Mouse (Mus musculus): Measurements from ENCODE around the gene Serpinb9. TPM values are rescaled to one million over a fixed set of nuclear protein-coding genes. Genes with fewer than 3 reads are reported as not detected.
"Not testable (repeated sequence)": the region's sequence is repeated elsewhere in the genome, so short reads cannot be mapped to it uniquely, and the experiment has no call there.

Serpinb9 gene
- polyA plus RNA-seq, 1 experiment from 2014 or later: 1.8 TPM

DNA sequence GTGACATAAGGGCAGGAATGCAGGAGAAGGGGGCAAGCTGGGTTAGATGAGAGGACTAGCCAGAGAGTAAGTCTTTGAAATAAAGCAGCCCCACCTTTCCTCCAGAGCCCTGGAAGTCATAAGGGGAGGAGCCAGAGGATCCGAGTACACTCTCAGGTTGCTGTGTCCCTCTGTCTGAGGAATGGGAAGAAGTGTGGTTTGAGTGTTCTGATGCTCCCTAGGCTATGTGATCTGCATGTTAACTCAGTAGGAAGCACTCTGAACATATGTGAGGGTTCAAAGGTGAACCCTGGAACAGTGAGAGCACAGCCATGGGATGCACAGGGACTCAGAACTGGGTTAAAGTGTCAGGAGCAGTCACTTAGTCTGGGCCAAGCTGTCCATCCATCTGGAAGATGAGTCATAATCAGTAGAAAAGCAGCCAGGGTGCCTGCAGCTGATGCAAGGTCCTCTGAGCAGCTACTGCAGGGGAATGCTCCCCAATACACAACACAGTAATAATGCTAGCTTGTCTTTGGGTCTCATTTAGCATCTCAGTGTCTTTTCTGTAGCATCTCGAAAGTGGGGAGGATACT lies 2.5 kb downstream of the Serpinb9 start:
- H3K9ac ChIP-seq: no peak overlapping the region
- no peak overlapping the region for H3K4me2 ChIP-seq
- ATAC-seq (ENCODE audit: low FRiP score): no peak
- no peaks in the 10 kb centered on the region for H3K36me3 ChIP-seq
- 69% methylated on average over 2 of the region's 2 CpGs for WGBS
- no peak overlapping the region for H3K4me3 ChIP-seq
- no peaks in the 10 kb centered on the region for H3K9me3 ChIP-seq
- H3K4me1 ChIP-seq (replicated peaks): peaks cover 9% of the 10 kb centered on the region; the same call in 1 of the 2 replicates
- H3K27me3 ChIP-seq: no peaks in the 10 kb centered on the region
- no peak overlapping the region for H3K27ac ChIP-seq

DNA sequence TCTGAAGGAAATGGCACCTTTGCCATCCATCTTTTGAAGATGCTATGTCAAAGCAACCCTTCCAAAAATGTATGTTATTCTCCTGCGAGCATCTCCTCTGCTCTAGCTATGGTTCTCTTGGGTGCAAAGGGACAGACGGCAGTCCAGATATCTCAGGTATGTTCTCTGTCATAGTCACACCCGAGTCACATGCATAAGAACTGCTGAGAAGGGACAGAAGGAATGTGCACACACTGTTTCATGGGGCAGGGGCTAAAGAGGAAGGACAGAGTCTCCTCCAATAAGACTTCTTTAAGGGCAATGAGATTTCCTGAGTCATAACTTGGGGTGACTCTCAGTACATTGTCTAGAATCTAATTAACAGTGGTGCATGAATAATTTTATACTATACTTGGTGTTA lies 3.5 kb downstream of the Serpinb9 start:
- H3K36me3 ChIP-seq: no peaks in the 10 kb centered on the region
- H3K4me3 ChIP-seq: no peak overlapping the region
- no peaks in the 10 kb centered on the region for H3K9me3 ChIP-seq
- H3K4me2 ChIP-seq: no peak overlapping the region
- no peaks in the 10 kb centered on the region for H3K27me3 ChIP-seq
- ATAC-seq (ENCODE audit: low FRiP score): no peak
- no peak overlapping the region for H3K27ac ChIP-seq
- no peak overlapping the region for H3K9ac ChIP-seq
- peaks cover 9% of the 10 kb centered on the region; the same call in 1 of the 2 replicates for H3K4me1 ChIP-seq (replicated peaks)
- 89% methylated on average over 3 of the region's 3 CpGs for WGBS

DNA sequence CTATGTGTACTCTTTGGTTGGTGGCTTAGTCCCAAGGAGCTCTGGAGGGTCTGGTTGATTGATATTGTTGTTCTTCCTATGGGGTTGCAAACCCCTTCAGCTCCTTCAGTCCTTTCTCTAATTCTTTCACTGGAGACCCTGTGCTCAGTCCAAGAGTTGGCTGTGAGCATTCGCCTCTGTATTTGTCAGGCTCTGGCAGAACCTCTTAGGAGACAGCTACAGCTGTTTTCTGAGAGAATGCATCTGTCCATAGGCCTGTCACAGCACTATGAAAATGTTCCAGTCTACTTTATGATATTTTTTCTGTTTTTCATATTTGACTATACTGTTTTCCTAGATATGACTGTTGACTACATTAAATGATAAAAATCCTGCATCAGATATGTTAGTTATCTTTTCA lies 9.3 kb downstream of the Serpinb9 start:
- Histone ChIP-seq H3K9ac (no peak overlapping the region), H3K4me2 (no peak overlapping the region), H3K4me1 (replicated peaks) (no peaks in the 10 kb centered on the region), H3K27me3 (no peaks in the 10 kb centered on the region), H3K4me3 (no peak overlapping the region), H3K27ac (no peak overlapping the region), H3K36me3 (no peaks in the 10 kb centered on the region), H3K9me3 (no peaks in the 10 kb centered on the region; the same call in 1 of the 2 replicates)
- 89% methylated on average over 1 of the region's 1 CpGs for WGBS
- no peak for ATAC-seq (ENCODE audit: low FRiP score)

- no peak overlapping the region for H3K9ac ChIP-seq
- H3K9me3 ChIP-seq: no peaks in the 10 kb centered on the region; the same call in 1 of the 2 replicates
- WGBS: 74% methylated on average over 2 of the region's 2 CpGs
Measured at GRCm38 (mm10) chr13:33013271-33013670, 10.2 kb downstream of the Serpinb9 start.

GRCm38 (mm10) chr13:33022371-33022770 lies 19.3 kb downstream of the Serpinb9 start:
- no peaks in the 10 kb centered on the region for H3K4me1 ChIP-seq (replicated peaks)
- H3K9ac ChIP-seq: no peak overlapping the region
- no peak overlapping the region for H3K27ac ChIP-seq
- no peak overlapping the region for H3K4me3 ChIP-seq
- no peak for ATAC-seq (ENCODE audit: low FRiP score)
- 83% methylated on average over 1 of the region's 1 CpGs for WGBS
- no peaks in the 10 kb centered on the region for H3K36me3 ChIP-seq
- no peaks in the 10 kb centered on the region for H3K9me3 ChIP-seq
- no peaks in the 10 kb centered on the region for H3K27me3 ChIP-seq
- H3K4me2 ChIP-seq: no peak overlapping the region

More at GRCm38 (mm10) chr13:33013271-33013670, 10.2 kb downstream of the Serpinb9 start:
- no peaks in the 10 kb centered on the region for H3K36me3 ChIP-seq
- H3K27ac ChIP-seq: no peak overlapping the region
- no peak overlapping the region for H3K4me2 ChIP-seq
- no peaks in the 10 kb centered on the region for H3K4me1 ChIP-seq (replicated peaks)
- no peaks in the 10 kb centered on the region for H3K27me3 ChIP-seq
- no peak overlapping the region for H3K4me3 ChIP-seq
- ATAC-seq (ENCODE audit: low FRiP score): no peak

DNA sequence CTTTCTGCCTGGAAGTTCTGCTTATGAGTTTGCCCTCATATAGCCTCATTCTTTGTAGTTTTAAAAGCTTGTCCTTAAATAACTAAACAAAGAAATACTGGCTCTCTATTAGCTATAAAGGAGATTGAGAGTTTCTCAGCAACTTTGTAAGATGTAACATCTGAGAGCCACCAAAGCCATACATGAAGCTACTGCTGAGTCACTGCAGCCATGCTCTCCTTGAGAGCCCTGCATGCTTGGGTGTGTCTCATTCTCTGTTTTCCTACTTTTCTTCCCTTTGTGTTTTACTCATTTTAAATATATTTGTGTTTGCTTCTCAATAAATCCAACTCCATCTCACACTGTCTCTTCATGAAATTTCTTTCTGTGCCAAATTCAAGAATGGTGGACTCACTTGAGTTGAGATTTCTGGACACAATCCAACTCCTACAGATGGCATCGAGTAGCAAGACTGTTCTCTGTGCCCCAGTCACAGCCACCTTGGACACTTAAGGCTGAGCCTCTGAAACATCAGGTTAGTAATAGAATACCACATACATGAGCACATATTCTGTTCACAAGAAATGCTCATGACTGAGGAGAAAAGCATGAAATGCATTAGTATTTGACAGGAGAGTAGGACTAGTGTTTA lies 23.5 kb downstream of the Serpinb9 start:
- ATAC-seq (ENCODE audit: low FRiP score): no peak
- 86% methylated on average over 1 of the region's 1 CpGs for WGBS

DNA sequence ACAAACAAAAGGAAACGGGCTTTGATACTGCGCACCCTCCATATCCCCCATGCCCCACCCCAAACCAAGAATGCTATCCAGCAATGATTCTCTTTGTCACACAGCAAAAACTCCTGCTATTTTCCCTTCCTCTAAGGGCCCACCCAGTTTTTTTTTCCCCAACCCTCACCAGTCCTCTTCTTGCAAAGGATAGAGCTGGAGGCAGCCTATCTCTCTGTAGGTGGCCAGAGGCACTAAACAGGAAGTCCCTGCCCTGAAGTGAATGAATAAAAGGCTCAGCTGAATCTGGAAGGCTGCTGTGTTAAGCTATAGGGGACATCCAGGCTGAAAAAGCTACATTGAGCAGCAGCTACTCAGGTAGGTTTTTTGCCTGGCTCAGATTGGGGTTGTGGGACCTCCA lies 24.2 kb downstream of the Serpinb9 start, which contains the start of gene Serpinb9b:
TSS of gene Serpinb9b (plus strand) at position 173 of the 400 bp plus-strand sequence.
- WGBS: 80% methylated on average over 2 of the region's 2 CpGs
- no peak for ATAC-seq (ENCODE audit: low FRiP score)
- H3K27me3 ChIP-seq: no peaks in the 10 kb centered on the region
- H3K4me3 ChIP-seq: no peak within 1 kb of the TSS
- no peaks in the 10 kb centered on the region for H3K4me1 ChIP-seq (replicated peaks)
- no peaks in the 10 kb centered on the region for H3K9me3 ChIP-seq
- no peaks in the 10 kb centered on the region for H3K36me3 ChIP-seq
- H3K4me2 ChIP-seq: no peak within 1 kb of the TSS
- no peak within 1 kb of the TSS for H3K9ac ChIP-seq
- no peak within 1 kb of the TSS for H3K27ac ChIP-seq

More for the DNA sequence above, 23.5 kb downstream of the Serpinb9 start:
- no peak overlapping the region for H3K4me2 ChIP-seq
- H3K4me1 ChIP-seq (replicated peaks): no peaks in the 10 kb centered on the region
- no peaks in the 10 kb centered on the region for H3K9me3 ChIP-seq
- H3K36me3 ChIP-seq: no peaks in the 10 kb centered on the region
- no peak overlapping the region for H3K27ac ChIP-seq
- H3K4me3 ChIP-seq: no peak overlapping the region
- no peaks in the 10 kb centered on the region for H3K27me3 ChIP-seq
- H3K9ac ChIP-seq: no peak overlapping the region

GRCm38 (mm10) chr13:33028146-33028545 lies 25.1 kb downstream of the Serpinb9 start:
- H3K36me3 ChIP-seq: no peaks in the 10 kb centered on the region
- no peak for ATAC-seq (ENCODE audit: low FRiP score)
- H3K4me3 ChIP-seq: no peak overlapping the region
- H3K27ac ChIP-seq: no peak overlapping the region
- no peak overlapping the region for H3K4me2 ChIP-seq
- H3K9me3 ChIP-seq: no peaks in the 10 kb centered on the region
- H3K4me1 ChIP-seq (replicated peaks): no peaks in the 10 kb centered on the region
- WGBS: 73% methylated on average over 2 of the region's 2 CpGs
- H3K27me3 ChIP-seq: no peaks in the 10 kb centered on the region
- no peak overlapping the region for H3K9ac ChIP-seq

DNA sequence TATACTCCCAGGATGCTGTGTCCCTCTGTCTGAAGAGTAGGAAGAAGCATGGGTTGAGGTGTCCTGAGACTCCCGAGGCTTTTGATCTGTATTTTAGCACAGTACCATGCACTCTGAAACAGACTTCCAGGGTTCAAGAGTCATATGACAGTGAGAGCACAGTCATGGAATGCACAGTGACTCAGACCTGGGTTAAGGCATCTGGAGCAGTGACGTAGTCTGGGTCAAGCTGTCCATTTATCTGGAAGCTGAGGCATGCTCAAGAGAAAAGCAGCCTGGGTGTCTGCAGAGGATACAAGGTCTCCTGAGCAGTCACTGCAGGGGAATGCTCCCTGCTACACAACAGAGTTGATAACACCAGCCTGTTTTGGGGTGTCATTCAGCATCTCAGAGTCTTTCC lies 25.5 kb downstream of the Serpinb9 start:
- Histone ChIP-seq H3K9ac (no peak overlapping the region), H3K36me3 (no peaks in the 10 kb centered on the region), H3K4me1 (replicated peaks) (no peaks in the 10 kb centered on the region), H3K27me3 (no peaks in the 10 kb centered on the region), H3K4me3 (no peak overlapping the region), H3K4me2 (no peak overlapping the region), H3K27ac (no peak overlapping the region), H3K9me3 (no peaks in the 10 kb centered on the region)
- no peak for ATAC-seq (ENCODE audit: low FRiP score)
- WGBS: 81% methylated on average over 2 of the region's 2 CpGs

DNA sequence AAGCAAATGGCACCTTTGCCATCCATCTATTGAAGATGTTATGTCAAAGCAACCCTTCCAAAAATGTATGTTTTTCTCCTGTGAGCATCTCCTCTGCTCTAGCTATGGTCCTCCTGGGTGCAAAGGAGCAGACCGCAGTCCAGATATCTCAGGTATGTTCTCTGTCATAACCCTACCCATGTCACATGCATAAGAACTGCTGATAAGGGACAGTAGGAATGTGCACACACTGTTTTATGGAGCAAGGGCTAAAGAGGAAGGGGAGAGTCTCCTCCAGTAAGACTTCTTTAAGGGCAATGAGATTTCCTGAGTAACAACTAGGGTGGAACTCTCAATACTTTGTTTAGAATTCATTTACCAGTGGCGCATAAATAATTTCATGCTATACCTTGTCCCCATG lies 26.4 kb downstream of the Serpinb9 start:
- not testable (repeated sequence) for H3K4me2 ChIP-seq; H3K36me3 ChIP-seq; H3K27me3 ChIP-seq; H3K4me1 ChIP-seq (replicated peaks); H3K4me3 ChIP-seq; H3K9ac ChIP-seq; H3K9me3 ChIP-seq; H3K27ac ChIP-seq; ATAC-seq (ENCODE audit: low FRiP score)
- WGBS: 100% methylated on average over 2 of the region's 2 CpGs

GRCm38 (mm10) chr13:33030281-33030680 lies 27.2 kb downstream of the Serpinb9 start:
- no peak overlapping the region for H3K4me3 ChIP-seq
- 81% methylated on average over 3 of the region's 3 CpGs for WGBS
- no peaks in the 10 kb centered on the region for H3K4me1 ChIP-seq (replicated peaks)
- H3K9me3 ChIP-seq: no peaks in the 10 kb centered on the region
- H3K27me3 ChIP-seq: no peaks in the 10 kb centered on the region
- H3K9ac ChIP-seq: no peak overlapping the region
- no peak overlapping the region for H3K4me2 ChIP-seq
- ATAC-seq (ENCODE audit: low FRiP score): no peak
- no peaks in the 10 kb centered on the region for H3K36me3 ChIP-seq
- H3K27ac ChIP-seq: no peak overlapping the region

DNA sequence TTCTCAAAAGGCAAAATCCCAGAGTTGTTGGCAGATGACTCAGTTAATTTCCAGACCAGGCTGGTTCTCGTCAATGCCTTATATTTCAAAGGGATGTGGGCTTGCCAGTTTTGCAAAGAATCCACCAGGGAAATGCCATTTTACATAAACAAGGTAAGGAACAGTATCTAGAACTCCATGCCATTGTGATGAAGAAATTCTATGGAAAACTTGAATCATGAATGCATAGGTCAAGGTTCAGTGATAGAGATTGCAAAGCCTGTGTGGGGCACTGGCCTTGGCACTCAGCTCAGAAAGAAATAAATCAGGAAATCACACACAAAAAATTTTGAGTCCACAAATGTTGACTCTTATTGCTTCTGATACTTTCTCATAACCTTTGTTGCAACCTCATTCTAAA lies 32.5 kb downstream of the Serpinb9 start:
- no peaks in the 10 kb centered on the region for H3K4me1 ChIP-seq (replicated peaks)

GRCm38 (mm10) chr13:33043542-33043941 lies 40.5 kb downstream of the Serpinb9 start:
- WGBS: 92% methylated on average over 3 of the region's 3 CpGs
- ATAC-seq (ENCODE audit: low FRiP score): no peak
- Histone ChIP-seq H3K9me3 (no peaks in the 10 kb centered on the region), H3K27ac (no peak overlapping the region), H3K36me3 (no peaks in the 10 kb centered on the region), H3K27me3 (no peaks in the 10 kb centered on the region), H3K9ac (no peak overlapping the region), H3K4me2 (no peak overlapping the region), H3K4me1 (replicated peaks) (no peaks in the 10 kb centered on the region), H3K4me3 (no peak overlapping the region)

More for the DNA sequence above, 32.5 kb downstream of the Serpinb9 start:
- no peak overlapping the region for H3K4me2 ChIP-seq
- no peak overlapping the region for H3K9ac ChIP-seq
- H3K9me3 ChIP-seq: no peaks in the 10 kb centered on the region
- no peak overlapping the region for H3K27ac ChIP-seq
- no peak for ATAC-seq (ENCODE audit: low FRiP score)
- H3K4me3 ChIP-seq: no peak overlapping the region
- H3K27me3 ChIP-seq: no peaks in the 10 kb centered on the region
- WGBS: 79% methylated on average over 1 of the region's 1 CpGs
- no peaks in the 10 kb centered on the region for H3K36me3 ChIP-seq
